24 mouse cellular contexts compared by ENCODE assay signal in genomic region chr2:156464416-156464815, GRCm38 (mm10). TPM values are rescaled to one million over a fixed set of nuclear protein-coding genes. Genes with fewer than 3 reads are reported as not detected.
DNase-seq lines count a peak whose midpoint lies in the region; ATAC-seq lines count a peak whose summit lies in the region.
"Had no signal": no experiment of that assay in that cellular context is flagged by ENCODE, and none has a peak within 500 bp of the region (broad histone marks: within the 10 kb centered on the region; RNA-seq: fewer than 3 reads in every experiment).

No protein-coding gene starts in this region.

- ATAC-seq in cerebellum, adult (ENCODE audit: insufficient number of reproducible peaks, low FRiP score, low TSS enrichment), result peak; percentile 67; the same call in 1 of the 2 replicates
- ATAC-seq in monocyte, adult 5-6 weeks (replicated peaks; ENCODE audit: insufficient number of reproducible peaks, low FRiP score, low TSS enrichment, poor library complexity, severe bottlenecking), result no peak
- ATAC-seq: activated CD4-positive, CD25-positive, alpha-beta regulatory T cell, adult 4 months; forebrain, embryonic 14.5 days; hindbrain, postnatal 0 days; intestine, embryonic 16.5 days; midbrain, embryonic 13.5 days had no signal

- no peak for DNase-seq in cerebellum, postnatal 4 days (ENCODE audit: low spot score in 2 of 2)
- DNase-seq in brain, adult 2 months (ENCODE audit: low read depth, low spot score), result peak; percentile 89
- DNase-seq in cerebellum, adult 8-10 months, result peak; percentile 49
- peak; percentile 54 to 76 for DNase-seq in cerebellum, postnatal 25 days
- no peak for DNase-seq in frontal cortex, adult 2 months (ENCODE audit: extremely low spot score in 1 of 2, low spot score in 1 of 2)
- DNase-seq: adrenal gland, adult 8-10 months; gastrocnemius, postnatal 25 days; heart, adult 11 months; kidney, adult 8-10 months; kidney, postnatal 4 days; liver; lung, adult 2 months; lung, postnatal 10 days; right cerebral cortex, postnatal 4 days; thymus, adult 2 months; thymus, postnatal 4 days had no signal

RNA-seq across cellular contexts. Expression of gene Epb41l1, which starts 43.7 kb away (rescaled TPM):
- 3.5 to 7.1 TPM (median 6.2 TPM) in 3 replicates for total RNA-seq in monocyte, adult 5-6 weeks (2017)
- 211 and 225 TPM in 2 replicates for polyA plus RNA-seq in frontal cortex, adult 2 months (2012; rRNA removed)
- total RNA-seq: megakaryocyte-erythroid progenitor cell, adult 5-6 weeks had no signal

Comparison
In these comparisons a context has a peak if more than half of its experiments do, and no peak if none do; other contexts are left out.
1. DNase-seq: peak in brain, adult 2 months (single experiment), cerebellum, adult 8-10 months (single experiment) and cerebellum, postnatal 25 days (2 of 2); none in cerebellum, postnatal 4 days (0 of 2) and frontal cortex, adult 2 months (0 of 2).